Mouse (Mus musculus): Measurements from ENCODE around the gene Uba7. TPM values are rescaled to one million over a fixed set of nuclear protein-coding genes. Genes with fewer than 3 reads are reported as not detected.

Uba7 gene
- polyA plus RNA-seq, 1 experiment from 2014 or later = 3.2 TPM

- Histone ChIP-seq H3K4me3 (replicated peaks; ENCODE audit: low read length) (no peak overlapping the region), H3K9me3 (ENCODE audit: control insufficient read depth, low read length) (no peaks in the 10 kb centered on the region), H3K4me1 (replicated peaks; ENCODE audit: control insufficient read depth, insufficient read depth, low read length) (peaks cover 13% of the 10 kb centered on the region), H3K27me3 (replicated peaks; ENCODE audit: control insufficient read depth, insufficient read depth, low read length) (no peaks in the 10 kb centered on the region), H3K4me2 (ENCODE audit: low read length) (no peak overlapping the region), H3K36me3 (ENCODE audit: control insufficient read depth, insufficient read depth) (no peaks in the 10 kb centered on the region), H3K27ac (ENCODE audit: low read length) (no peak overlapping the region), H3K9ac (replicated peaks; ENCODE audit: low read depth, low read length) (no peak overlapping the region)
- 78% methylated on average over 6 of the region's 6 CpGs for WGBS
- no peak for ATAC-seq
Observed at GRCm38 (mm10) chr9:107959896-107960295, 15.4 kb upstream of the Uba7 start.

GRCm38 (mm10) chr9:107960928-107961327, 14.4 kb upstream of the Uba7 start:
- Histone ChIP-seq H3K4me2 (ENCODE audit: low read length) (no peak overlapping the region), H3K9ac (replicated peaks; ENCODE audit: low read depth, low read length) (no peak overlapping the region), H3K27ac (ENCODE audit: low read length) (peak overlapping the region; percentile 83), H3K27me3 (replicated peaks; ENCODE audit: control insufficient read depth, insufficient read depth, low read length) (no peaks in the 10 kb centered on the region), H3K4me1 (replicated peaks; ENCODE audit: control insufficient read depth, insufficient read depth, low read length) (peaks cover 13% of the 10 kb centered on the region), H3K4me3 (replicated peaks; ENCODE audit: low read length) (no peak overlapping the region), H3K9me3 (ENCODE audit: control insufficient read depth, low read length) (no peaks in the 10 kb centered on the region), H3K36me3 (ENCODE audit: control insufficient read depth, insufficient read depth) (no peaks in the 10 kb centered on the region)
- no peak for ATAC-seq
- WGBS = 82% methylated on average over 4 of the region's 4 CpGs

GRCm38 (mm10) chr9:107961351-107961762, 13.9 kb upstream of the Uba7 start:
- H3K36me3 ChIP-seq (ENCODE audit: control insufficient read depth, insufficient read depth) = no peaks in the 10 kb centered on the region
- H3K27ac ChIP-seq (ENCODE audit: low read length) = peak overlapping the region; percentile 83
- ATAC-seq = peak; percentile 78
- WGBS = 60% methylated on average over 10 of the region's 10 CpGs
- H3K9me3 ChIP-seq (ENCODE audit: control insufficient read depth, low read length) = no peaks in the 10 kb centered on the region
- no peak overlapping the region for H3K4me3 ChIP-seq (replicated peaks; ENCODE audit: low read length)
- 0 out of 2 replicates have a peak overlapping the region, but pooled peaks have one; percentile 33 for H3K9ac ChIP-seq (replicated peaks; ENCODE audit: low read depth, low read length)
- peak overlapping the region; percentile 25; the same call in 1 of the 2 replicates for H3K4me2 ChIP-seq (ENCODE audit: low read length)
- H3K27me3 ChIP-seq (replicated peaks; ENCODE audit: control insufficient read depth, insufficient read depth, low read length) = no peaks in the 10 kb centered on the region
- peaks cover 13% of the 10 kb centered on the region for H3K4me1 ChIP-seq (replicated peaks; ENCODE audit: control insufficient read depth, insufficient read depth, low read length)

DNA sequence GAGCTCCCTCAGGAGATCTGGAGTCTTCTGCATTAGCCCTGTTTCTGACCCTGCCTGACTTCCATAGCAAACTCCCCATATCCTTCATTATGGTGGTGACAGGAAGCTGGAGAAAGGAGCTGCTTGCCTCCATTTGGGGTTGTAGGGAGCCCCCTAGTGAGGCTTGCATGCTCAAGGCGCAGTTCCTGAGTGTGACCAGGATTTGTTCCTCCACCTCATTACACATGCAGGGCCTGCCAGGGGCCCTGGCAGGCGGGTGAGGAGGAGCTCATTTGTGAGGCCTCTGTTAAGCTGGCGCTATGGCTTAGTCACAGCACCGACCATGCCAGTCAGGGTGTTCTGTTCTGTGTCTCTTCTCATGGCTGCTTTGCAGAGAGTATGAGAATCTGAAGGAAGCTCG, 13.4 kb upstream of the Uba7 start:
- no peaks in the 10 kb centered on the region for H3K36me3 ChIP-seq (ENCODE audit: control insufficient read depth, insufficient read depth)
- peak overlapping the region; percentile 25; the same call in 1 of the 2 replicates for H3K4me2 ChIP-seq (ENCODE audit: low read length)
- H3K4me3 ChIP-seq (replicated peaks; ENCODE audit: low read length) = no peak overlapping the region
- peak; percentile 61 for ATAC-seq
- peak overlapping the region; percentile 83 for H3K27ac ChIP-seq (ENCODE audit: low read length)
- no peaks in the 10 kb centered on the region for H3K9me3 ChIP-seq (ENCODE audit: control insufficient read depth, low read length)
- H3K27me3 ChIP-seq (replicated peaks; ENCODE audit: control insufficient read depth, insufficient read depth, low read length) = no peaks in the 10 kb centered on the region
- WGBS = 30% methylated on average over 5 of the region's 5 CpGs
- peaks cover 13% of the 10 kb centered on the region for H3K4me1 ChIP-seq (replicated peaks; ENCODE audit: control insufficient read depth, insufficient read depth, low read length)
- H3K9ac ChIP-seq (replicated peaks; ENCODE audit: low read depth, low read length) = no peak overlapping the region

DNA sequence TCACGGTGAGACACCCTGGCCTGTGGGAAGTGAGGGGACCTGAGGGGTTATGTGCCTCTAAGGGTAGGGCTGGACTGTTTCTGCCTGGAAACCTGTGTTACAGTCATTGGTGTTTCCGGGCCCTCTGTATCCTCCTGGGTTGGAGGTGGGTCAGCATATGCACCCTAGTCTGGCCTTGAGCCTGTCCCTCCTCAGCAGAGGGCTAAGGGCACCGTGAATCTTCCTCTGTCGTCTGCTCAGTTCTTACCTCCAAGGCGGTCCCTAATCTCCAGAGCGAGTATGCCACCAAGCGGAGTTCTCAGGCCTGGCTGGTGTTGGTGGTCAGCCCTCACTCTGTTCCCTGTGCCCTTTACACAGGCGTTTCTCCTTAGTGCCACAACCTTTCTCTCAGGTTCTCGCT, 12.4 kb upstream of the Uba7 start:
- Histone ChIP-seq H3K4me2 (ENCODE audit: low read length) (no peak overlapping the region), H3K27me3 (replicated peaks; ENCODE audit: control insufficient read depth, insufficient read depth, low read length) (no peaks in the 10 kb centered on the region)
- 93% methylated on average over 9 of the region's 9 CpGs for WGBS

GRCm38 (mm10) chr9:107963700-107964099, 11.6 kb upstream of the Uba7 start:
- Histone ChIP-seq H3K9ac (replicated peaks; ENCODE audit: low read depth, low read length) (no peak overlapping the region), H3K4me3 (replicated peaks; ENCODE audit: low read length) (no peak overlapping the region), H3K9me3 (ENCODE audit: control insufficient read depth, low read length) (no peaks in the 10 kb centered on the region), H3K4me2 (ENCODE audit: low read length) (no peak overlapping the region), H3K4me1 (replicated peaks; ENCODE audit: control insufficient read depth, insufficient read depth, low read length) (peaks cover 13% of the 10 kb centered on the region), H3K27ac (ENCODE audit: low read length) (no peak overlapping the region), H3K36me3 (ENCODE audit: control insufficient read depth, insufficient read depth) (no peaks in the 10 kb centered on the region), H3K27me3 (replicated peaks; ENCODE audit: control insufficient read depth, insufficient read depth, low read length) (no peaks in the 10 kb centered on the region)
- ATAC-seq = peak; percentile 60; the same call in 1 of the 2 replicates
- 27% methylated on average over 5 of the region's 5 CpGs for whole genome bisulfite sequencing

More for the DNA sequence above, 12.4 kb upstream of the Uba7 start:
- Histone ChIP-seq H3K4me1 (replicated peaks; ENCODE audit: control insufficient read depth, insufficient read depth, low read length) (peaks cover 13% of the 10 kb centered on the region), H3K9me3 (ENCODE audit: control insufficient read depth, low read length) (no peaks in the 10 kb centered on the region), H3K4me3 (replicated peaks; ENCODE audit: low read length) (no peak overlapping the region), H3K9ac (replicated peaks; ENCODE audit: low read depth, low read length) (no peak overlapping the region), H3K36me3 (ENCODE audit: control insufficient read depth, insufficient read depth) (no peaks in the 10 kb centered on the region), H3K27ac (ENCODE audit: low read length) (no peak overlapping the region)
- ATAC-seq = no peak

DNA sequence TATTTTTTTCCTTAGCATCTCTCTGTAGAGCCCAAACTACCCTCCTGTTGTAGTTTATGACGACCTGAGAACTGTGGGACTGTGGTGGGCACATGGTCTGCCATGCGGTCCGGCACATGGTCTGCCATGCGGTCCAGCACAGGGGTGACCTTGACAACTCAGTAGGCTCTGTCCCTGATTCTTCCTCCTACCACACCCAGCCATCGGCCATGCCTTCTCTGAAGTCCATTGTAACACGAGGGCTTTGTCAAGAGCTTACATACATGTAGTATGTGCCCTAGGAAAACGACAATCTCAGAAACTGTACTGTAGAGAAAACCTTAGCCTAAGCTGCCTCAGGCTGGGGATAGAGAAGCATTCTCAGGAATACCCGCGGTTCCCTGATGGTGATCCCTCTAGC, 10.6 kb upstream of the Uba7 start:
- Histone ChIP-seq H3K36me3 (ENCODE audit: control insufficient read depth, insufficient read depth) (no peaks in the 10 kb centered on the region), H3K9ac (replicated peaks; ENCODE audit: low read depth, low read length) (no peak overlapping the region), H3K4me1 (replicated peaks; ENCODE audit: control insufficient read depth, insufficient read depth, low read length) (peaks cover 13% of the 10 kb centered on the region), H3K27ac (ENCODE audit: low read length) (no peak overlapping the region), H3K4me3 (replicated peaks; ENCODE audit: low read length) (no peak overlapping the region), H3K9me3 (ENCODE audit: control insufficient read depth, low read length) (no peaks in the 10 kb centered on the region), H3K27me3 (replicated peaks; ENCODE audit: control insufficient read depth, insufficient read depth, low read length) (no peaks in the 10 kb centered on the region), H3K4me2 (ENCODE audit: low read length) (no peak overlapping the region)
- ATAC-seq = no peak
- 95% methylated on average over 9 of the region's 9 CpGs for WGBS

- H3K9ac ChIP-seq (replicated peaks; ENCODE audit: low read depth, low read length) = no peak overlapping the region
Observed at GRCm38 (mm10) chr9:107966676-107967075, 8.6 kb upstream of the Uba7 start.

GRCm38 (mm10) chr9:107967437-107967836, 7.9 kb upstream of the Uba7 start:
- Histone ChIP-seq H3K4me3 (replicated peaks; ENCODE audit: low read length) (no peak overlapping the region), H3K4me2 (ENCODE audit: low read length) (no peak overlapping the region), H3K27me3 (replicated peaks; ENCODE audit: control insufficient read depth, insufficient read depth, low read length) (no peaks in the 10 kb centered on the region), H3K4me1 (replicated peaks; ENCODE audit: control insufficient read depth, insufficient read depth, low read length) (no peaks in the 10 kb centered on the region), H3K9me3 (ENCODE audit: control insufficient read depth, low read length) (no peaks in the 10 kb centered on the region), H3K36me3 (ENCODE audit: control insufficient read depth, insufficient read depth) (no peaks in the 10 kb centered on the region; the same call in 1 of the 2 replicates), H3K9ac (replicated peaks; ENCODE audit: low read depth, low read length) (no peak overlapping the region), H3K27ac (ENCODE audit: low read length) (no peak overlapping the region)
- 89% methylated on average over 6 of the region's 6 CpGs for WGBS
- no peak for ATAC-seq

More at GRCm38 (mm10) chr9:107966676-107967075, 8.6 kb upstream of the Uba7 start:
- no peak for ATAC-seq
- WGBS = 92% methylated on average over 10 of the region's 10 CpGs
- Histone ChIP-seq H3K4me2 (ENCODE audit: low read length) (no peak overlapping the region), H3K4me3 (replicated peaks; ENCODE audit: low read length) (no peak overlapping the region), H3K27ac (ENCODE audit: low read length) (no peak overlapping the region), H3K36me3 (ENCODE audit: control insufficient read depth, insufficient read depth) (no peaks in the 10 kb centered on the region; the same call in 1 of the 2 replicates), H3K27me3 (replicated peaks; ENCODE audit: control insufficient read depth, insufficient read depth, low read length) (no peaks in the 10 kb centered on the region), H3K9me3 (ENCODE audit: control insufficient read depth, low read length) (no peaks in the 10 kb centered on the region), H3K4me1 (replicated peaks; ENCODE audit: control insufficient read depth, insufficient read depth, low read length) (peaks cover 4% of the 10 kb centered on the region)

GRCm38 (mm10) chr9:107968531-107968930, 6.8 kb upstream of the Uba7 start:
- 91% methylated on average over 7 of the region's 7 CpGs for WGBS
- no peaks in the 10 kb centered on the region; the same call in 1 of the 2 replicates for H3K36me3 ChIP-seq (ENCODE audit: control insufficient read depth, insufficient read depth)

More at GRCm38 (mm10) chr9:107968531-107968930, 6.8 kb upstream of the Uba7 start:
- H3K4me1 ChIP-seq (replicated peaks; ENCODE audit: control insufficient read depth, insufficient read depth, low read length) = no peaks in the 10 kb centered on the region
- no peak overlapping the region for H3K4me3 ChIP-seq (replicated peaks; ENCODE audit: low read length)
- H3K9ac ChIP-seq (replicated peaks; ENCODE audit: low read depth, low read length) = no peak overlapping the region
- ATAC-seq = no peak
- H3K27me3 ChIP-seq (replicated peaks; ENCODE audit: control insufficient read depth, insufficient read depth, low read length) = no peaks in the 10 kb centered on the region
- no peak overlapping the region for H3K4me2 ChIP-seq (ENCODE audit: low read length)
- no peak overlapping the region for H3K27ac ChIP-seq (ENCODE audit: low read length)
- H3K9me3 ChIP-seq (ENCODE audit: control insufficient read depth, low read length) = no peaks in the 10 kb centered on the region

All from forebrain, embryonic 16.5 days (tissue).